Mouse (Mus musculus) cerebellum, adult 2 months (tissue): ENCODE measurements at regions not wholly inside any gene's neighbourhood (a gene's known extent, or its start where the extent isn't known, plus 50 kb on each side); places are given as distances from the start of the nearest gene placed in this dataset.

Experiments
- CTCF ChIP-seq: fragments of 200-500 bp; IDR thresholded peaks from 2 replicates; pipeline ENCODE4 v1.5.1; 2011; ENCODE audit warnings: low read depth, mild to moderate bottlenecking, control low read depth, low read length, moderate library complexity, borderline replicate concordance; ENCODE audit not compliant: insufficient read depth
- POLR2A ChIP-seq: fragments of 200-500 bp; IDR thresholded peaks from 2 replicates; pipeline ENCODE4 v1.6.1; 2011; ENCODE audit warnings: low read length, control low read depth, borderline replicate concordance; ENCODE audit not compliant: insufficient read depth

- no peak for TF ChIP-seq POLR2A
- TF ChIP-seq CTCF = no peak
These were observed 154.8 kb downstream of the Thbs2 start for GRCm38 (mm10) chr17:14539191-14539590.
